Mouse (Mus musculus) mature B cell (primary cell): ENCODE data around the gene Sorl1.

Experiments used
- in situ Hi-C: fragments of 300-500 bp; cut with MboI; formaldehyde crosslinking; loops from 2 replicates; pipeline ENCODE4 v1.14.3; 2019

Sorl1 gene

GRCm38 (mm10) chr9:42122441-42122840 lies 1.7 kb downstream of the Sorl1 start:
- in situ Hi-C loops, result no loop called here

DNA sequence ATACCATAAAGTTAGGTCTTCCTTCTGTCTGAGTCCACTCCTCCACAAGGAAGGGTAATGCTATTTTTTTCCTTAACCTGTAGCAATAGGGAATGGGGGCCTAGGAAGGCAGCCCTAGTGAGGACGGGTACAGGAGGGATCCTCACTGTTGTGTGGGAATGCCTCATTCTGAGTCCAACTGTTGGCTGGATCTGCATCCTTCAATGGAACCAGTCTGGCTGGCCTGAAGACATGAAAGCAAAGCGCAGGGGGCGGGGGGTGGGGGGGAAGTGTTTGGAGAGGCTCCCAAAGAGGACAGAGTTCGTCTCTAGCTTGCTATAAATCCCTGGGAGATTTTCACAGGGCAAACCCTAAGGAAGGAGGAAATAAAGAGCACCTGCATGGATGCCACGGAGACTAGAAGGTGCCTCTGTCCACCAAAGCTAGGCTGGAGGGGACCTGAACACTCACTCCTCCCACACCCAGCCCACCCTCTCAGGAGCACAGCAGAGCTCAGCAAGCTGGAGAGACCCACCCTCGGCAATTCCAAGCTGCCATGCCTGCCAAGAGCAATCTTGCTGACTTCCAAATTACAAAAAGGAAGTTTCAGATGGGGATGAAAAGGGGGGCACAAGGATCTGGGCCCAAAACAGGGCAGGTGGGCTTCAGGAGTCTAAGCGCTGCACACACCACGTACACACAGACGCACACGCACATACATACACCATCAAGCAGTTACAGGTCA lies 2.3 kb downstream of the Sorl1 start:
- in situ Hi-C loops, result no loop called here

DNA sequence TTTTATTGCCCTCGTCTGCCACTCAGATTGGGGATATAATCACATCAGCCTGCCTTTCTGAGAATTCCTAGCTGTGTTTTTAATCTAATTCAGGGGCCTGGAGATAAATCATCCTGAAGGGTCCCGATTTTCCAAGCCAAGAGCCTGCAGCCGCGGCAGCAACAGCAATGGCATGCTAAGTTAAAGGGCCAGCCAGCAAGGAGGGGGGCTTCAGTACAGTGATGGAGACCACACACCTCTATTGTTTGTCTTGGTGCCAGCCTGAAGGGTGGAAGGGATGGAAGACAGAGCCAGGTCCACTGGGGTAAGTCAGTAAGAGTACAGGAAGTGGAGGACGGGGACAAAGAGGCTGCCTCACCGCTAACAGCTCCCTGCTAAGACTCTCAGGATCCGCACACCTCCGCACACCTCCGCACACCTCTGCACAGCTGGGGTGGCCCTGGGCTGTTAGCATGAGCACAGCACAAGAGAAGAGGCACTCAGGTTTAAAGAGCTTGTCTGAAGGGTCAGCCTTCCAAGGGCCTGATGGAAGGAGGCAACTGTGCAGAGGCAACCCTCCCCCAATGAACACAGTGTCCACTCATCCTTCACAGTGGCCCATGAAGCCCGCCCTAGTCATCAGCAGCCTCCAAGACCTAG lies 7.6 kb downstream of the Sorl1 start:
- in situ Hi-C loops, result no loop called here

GRCm38 (mm10) chr9:42115078-42115477 lies 9.0 kb downstream of the Sorl1 start:
- in situ Hi-C loops, result no loop called here

GRCm38 (mm10) chr9:42113316-42113715 lies 10.8 kb downstream of the Sorl1 start:
- in situ Hi-C loops, result no loop called here

GRCm38 (mm10) chr9:42112691-42113090 lies 11.4 kb downstream of the Sorl1 start:
- in situ Hi-C loops, result no loop called here

DNA sequence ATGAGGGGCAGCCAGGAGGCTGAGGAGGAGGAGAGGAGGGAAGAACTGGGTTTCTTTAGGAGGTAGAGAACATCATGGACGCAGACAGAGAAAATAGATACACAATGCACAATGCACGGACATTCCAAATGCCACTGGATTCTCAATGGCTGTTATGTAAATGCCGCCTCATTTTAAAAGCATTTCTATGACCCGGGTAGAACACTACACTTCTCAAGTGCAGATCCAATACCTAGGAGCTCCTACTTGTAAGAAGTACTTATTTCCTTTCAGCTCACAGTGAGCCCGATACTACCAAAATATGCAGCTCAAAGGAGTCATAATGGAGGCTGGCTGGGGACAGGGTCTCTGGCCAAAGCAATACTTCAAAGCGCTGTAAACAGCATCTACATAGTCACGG lies 12.8 kb downstream of the Sorl1 start:
- in situ Hi-C loops, result no loop called here

DNA sequence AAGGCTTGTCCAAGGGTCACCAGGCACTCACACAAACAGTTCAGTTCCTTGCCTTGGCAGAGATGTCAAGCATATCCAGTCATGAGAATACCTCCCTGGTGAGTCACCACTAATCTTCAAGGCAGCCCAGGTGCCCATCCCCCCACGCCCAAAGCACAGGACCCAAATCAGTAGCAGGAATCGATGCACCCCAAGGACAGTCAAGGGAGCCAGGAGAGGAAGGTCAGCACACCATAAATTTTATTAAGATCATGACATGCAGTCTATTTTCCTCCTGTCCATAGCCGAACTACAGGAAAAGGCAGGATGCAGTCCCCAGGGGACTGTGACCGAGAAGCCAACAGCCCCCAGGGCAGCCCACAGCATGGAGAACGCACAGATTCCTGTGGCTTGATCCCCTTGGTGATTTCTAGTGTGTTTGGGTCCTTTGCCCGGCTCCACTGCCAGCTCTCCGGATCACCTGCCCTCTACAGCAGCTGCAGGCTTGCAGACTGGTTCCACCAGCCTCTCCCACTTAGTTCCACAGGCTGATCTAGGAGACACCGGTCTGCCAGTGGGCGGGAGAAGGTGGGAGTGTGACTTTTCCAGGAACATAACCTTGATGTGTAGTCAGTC lies 14.2 kb downstream of the Sorl1 start:
- in situ Hi-C loops, result no loop called here

- in situ Hi-C loops, result no loop called here
Measured at GRCm38 (mm10) chr9:42109131-42109530, 15.0 kb downstream of the Sorl1 start.

GRCm38 (mm10) chr9:42108369-42108951 lies 15.6 kb downstream of the Sorl1 start:
- in situ Hi-C loops, result no loop called here

DNA sequence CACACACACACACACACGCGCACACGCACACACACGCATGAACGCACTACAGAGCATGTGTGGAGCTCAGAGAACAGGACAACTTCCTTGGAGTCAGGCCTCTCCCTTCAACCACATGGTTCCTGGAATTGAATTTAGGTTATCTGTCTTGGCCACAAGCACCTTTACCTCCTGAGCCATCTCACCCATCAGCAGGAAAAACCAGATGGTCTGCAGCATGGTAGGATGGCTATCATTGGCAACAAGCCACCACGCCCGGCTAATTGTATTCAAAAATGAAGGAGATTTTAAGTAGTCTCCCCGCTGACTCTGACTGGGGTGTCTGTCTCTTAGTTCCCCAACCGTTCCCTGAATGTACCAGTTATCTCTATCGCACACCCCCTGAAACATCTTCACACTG lies 17.0 kb downstream of the Sorl1 start:
- in situ Hi-C loops, result no loop called here

DNA sequence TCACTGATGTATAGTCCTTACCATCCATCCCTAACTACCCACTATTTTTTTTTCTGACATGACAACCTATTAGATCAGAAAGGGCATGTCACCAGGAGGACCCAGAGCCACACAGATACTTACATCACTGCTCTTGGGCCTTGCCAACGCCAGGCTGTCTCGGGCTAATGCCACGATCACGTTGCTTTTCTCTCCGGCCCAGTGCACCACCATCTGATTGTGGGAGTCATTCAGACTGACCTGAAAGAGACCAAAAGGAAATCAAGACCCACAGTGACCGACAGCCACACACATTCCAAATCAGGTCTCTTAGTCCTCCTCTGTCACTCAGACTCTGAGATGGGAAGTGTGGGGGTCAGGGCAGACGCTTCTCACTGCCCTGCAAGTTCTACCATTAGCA lies 17.8 kb downstream of the Sorl1 start:
- in situ Hi-C loops, result no loop called here

DNA sequence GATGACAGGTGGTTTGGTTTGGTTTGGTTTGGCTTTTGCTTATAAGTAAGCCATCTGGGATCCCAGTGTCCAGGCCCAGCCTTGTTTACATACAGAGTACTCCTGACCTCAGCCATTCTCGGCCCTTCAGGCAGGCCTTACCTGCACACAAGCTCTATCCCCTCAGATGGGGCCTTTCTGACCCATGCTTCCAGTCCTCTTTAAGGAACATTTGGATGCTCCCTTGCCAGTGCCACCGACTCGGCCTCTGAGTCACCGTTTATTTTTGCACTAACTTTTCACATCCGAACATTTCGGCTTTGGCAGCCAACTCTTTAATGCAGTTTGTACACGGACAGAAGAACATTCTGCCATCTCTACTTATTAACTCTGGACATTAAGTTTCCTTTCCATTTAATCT lies 20.6 kb downstream of the Sorl1 start:
- in situ Hi-C loops, result no loop called here

GRCm38 (mm10) chr9:42102013-42102412 lies 22.1 kb downstream of the Sorl1 start:
- in situ Hi-C loops, result no loop called here

GRCm38 (mm10) chr9:42101266-42101665 lies 22.8 kb downstream of the Sorl1 start:
- in situ Hi-C loops, result no loop called here

- in situ Hi-C loops, result no loop called here
Measured at GRCm38 (mm10) chr9:42100618-42101210, 23.4 kb downstream of the Sorl1 start.

- in situ Hi-C loops, result no loop called here
Measured at GRCm38 (mm10) chr9:42098474-42099121, 25.5 kb downstream of the Sorl1 start.

DNA sequence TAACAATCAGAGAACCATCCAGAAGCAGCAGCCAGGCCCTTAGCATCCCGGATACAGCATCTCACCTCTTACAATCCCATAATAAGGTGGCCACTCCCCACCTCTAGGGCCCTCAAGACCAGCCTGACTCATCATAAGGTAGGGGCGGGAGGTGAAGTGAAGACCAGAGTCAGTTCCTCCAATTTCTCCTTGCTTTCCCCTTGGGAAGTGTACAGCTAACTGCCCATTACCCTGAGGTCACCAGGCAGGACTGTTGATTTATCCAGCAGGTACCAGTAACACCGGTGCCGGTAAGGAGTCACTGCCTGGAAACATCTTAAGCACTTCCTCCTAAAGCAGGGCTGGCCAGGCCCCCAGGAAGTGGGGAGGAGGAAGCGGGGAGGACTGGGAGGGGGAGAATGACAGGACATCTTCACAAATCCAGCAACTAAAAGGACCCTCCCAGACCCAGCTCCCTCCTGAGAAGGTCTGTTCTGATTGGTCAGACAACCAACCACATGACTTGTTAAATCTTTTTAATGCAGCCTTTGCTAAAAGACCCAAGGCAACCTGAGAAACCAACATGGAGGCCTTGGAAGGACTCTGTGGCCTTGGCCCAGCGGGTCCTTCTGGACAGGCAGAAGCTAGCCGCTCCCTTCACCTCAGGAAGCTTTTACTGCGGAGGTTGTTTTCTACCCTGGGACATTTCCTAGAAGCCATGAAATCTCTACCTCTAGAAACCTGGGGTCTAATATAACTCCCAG lies 26.2 kb downstream of the Sorl1 start:
- in situ Hi-C loops, result no loop called here

DNA sequence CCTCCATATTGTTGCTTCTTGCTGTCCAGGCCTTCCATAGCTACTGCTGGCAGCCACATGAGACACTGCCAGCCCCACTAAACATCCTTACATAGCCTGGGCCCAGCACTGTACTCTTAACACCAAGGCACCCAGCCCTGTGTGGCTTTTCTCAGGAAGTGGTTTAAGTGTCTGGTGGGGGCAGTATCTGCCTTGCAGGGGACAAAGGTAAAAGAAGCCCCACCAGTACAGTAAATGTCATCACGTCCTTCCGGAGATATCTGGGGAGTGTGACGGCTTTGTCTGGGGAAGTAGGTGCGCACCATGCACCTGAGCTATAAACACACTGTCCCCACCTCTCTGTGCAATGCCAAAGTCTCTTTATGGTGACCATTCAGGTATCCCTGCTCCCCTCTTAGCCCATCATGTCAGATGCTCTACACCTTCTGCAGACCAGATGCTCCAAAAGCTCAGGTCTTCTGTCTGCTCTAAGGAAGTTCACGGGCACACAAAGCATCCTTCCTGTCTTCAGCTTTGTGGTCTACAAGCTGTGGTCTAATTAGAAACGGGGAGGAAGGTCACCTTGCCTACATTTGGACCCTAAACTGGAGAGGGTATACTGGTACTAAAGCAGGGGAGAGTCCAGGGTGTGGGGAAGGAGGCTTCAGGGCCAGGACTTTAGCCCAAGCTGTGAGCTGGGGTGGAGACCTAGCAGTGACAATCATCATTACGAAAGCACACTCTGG lies 26.9 kb downstream of the Sorl1 start:
- in situ Hi-C loops, result no loop called here

DNA sequence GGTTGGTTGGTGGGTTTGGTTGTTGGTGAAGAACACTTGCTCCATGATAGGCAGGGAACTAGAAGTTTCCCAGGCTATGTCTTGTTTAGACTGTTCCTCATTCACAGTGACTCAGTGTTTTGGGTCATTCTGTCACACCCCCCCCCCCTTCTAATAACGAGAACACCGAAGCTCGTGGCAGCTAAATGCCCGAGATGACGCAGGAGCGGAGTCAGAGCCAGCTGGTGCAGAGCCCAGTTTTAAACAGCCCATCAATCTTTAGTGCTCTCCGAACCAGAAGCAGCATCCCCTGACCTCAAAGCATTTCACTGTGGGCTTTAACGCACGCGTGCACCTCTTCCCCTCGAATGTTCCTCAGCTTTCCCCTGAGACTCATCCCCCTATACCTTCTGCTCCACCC lies 29.3 kb downstream of the Sorl1 start:
- in situ Hi-C loops, result no loop called here
